Mouse (Mus musculus): ENCODE results near the gene Steap3.
A peak's percentile ranks its signal among the peaks of the same experiment; 100 is the strongest.
"Not testable (repeated sequence)": the region's sequence is repeated elsewhere in the genome, so short reads cannot be mapped to it uniquely, and the experiment has no call there.

The Steap3 gene

DNA sequence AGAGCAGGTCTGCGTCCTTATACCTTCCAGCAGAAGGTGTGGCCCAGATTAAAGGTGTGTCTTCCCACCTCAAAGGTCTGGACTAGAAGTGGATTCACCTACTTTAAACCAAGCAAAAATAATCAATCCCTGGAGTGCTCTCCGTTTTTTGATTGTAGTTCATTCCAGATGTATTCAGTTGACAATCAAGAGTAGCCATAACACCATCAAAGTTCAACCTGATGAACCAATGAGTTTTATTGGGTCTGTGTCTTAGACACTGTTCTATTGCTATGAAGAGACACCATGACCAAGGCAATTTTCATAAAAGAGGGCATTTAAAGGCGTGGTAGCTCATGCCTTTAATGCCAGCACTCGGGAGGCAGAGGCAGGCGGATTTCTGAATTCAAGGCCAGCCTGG lies at the start of gene Steap3:
Gene Steap3 (minus strand): TSS at position 101 of the 400 bp plus-strand sequence.
- DNase-seq: no peak

DNA sequence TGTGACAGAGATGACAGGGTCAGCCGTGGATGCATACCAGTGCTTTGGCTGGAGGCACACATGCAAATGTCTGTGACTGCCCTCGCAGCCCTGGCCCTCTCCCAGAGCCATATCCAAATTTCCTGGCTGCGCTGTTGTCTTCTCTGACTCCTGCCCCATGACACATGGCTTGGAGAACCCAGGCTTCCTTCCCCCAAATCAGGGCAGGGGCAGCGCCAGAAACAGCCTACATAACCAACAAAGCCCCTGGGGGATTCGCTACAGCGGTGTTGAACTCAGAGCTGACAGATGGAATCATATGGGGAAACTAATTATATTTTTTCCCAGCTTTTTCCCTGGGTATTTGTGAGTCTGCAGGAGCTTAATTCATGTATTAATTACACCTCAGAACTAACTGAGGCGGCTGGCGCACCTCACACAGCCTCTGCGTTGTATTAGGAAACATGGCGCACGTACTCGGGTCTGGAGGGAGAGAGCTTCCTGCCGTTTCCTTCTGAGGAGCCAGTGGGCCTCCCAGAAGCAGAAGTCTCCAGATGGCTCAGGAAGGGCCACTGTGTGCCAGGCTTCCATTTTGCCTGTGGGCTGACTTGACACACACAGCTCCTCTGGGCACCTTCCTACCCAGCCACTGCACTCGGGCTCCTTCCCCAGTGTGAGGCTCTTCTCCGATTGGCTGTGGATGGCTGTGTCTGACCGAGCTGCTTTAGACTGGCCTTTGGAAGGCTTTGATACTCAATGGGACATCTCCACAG lies 48.9 kb upstream of the Steap3 start:
- peak in 1 of 2 experiments; percentile 5 for DNase-seq

DNA sequence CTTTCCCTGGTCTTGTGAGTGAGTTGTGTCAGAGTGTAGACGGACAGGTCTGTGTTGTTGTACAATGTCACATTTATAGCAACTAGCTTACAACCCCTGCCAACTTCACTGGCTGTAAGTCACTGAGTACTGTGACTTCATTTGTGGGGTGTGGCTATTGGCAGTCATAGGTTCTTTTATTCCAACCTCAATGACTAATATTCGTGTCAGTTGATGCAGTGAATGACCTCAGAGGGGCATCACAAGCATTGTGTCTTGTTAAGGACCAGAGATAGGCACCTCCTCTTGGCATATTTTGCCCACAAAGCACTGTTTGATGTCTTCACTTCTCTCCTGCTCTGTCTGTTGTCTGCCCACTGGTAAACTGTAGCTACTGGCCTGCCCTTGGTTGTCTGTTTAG lies 33.3 kb upstream of the Steap3 start:
- DNase-seq: no peak

DNA sequence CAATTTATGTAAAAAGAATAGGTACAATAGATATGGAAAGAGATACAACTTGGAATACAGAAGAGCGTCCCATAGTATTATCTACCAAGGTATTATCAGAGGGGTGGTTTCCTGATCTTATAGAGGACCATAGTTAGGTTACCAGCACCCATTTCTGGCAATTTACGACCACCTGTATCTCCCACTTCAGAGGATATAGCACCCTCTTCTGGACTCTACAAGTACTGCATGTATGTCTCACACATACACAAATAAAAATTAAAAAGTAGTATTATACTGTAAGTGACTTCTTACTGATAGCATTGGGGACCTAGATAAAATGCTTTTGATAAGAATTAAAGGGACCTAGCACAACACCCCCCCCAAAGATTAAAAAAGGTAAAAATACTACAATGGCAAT lies 24.4 kb upstream of the Steap3 start:
- no peak for DNase-seq

DNA sequence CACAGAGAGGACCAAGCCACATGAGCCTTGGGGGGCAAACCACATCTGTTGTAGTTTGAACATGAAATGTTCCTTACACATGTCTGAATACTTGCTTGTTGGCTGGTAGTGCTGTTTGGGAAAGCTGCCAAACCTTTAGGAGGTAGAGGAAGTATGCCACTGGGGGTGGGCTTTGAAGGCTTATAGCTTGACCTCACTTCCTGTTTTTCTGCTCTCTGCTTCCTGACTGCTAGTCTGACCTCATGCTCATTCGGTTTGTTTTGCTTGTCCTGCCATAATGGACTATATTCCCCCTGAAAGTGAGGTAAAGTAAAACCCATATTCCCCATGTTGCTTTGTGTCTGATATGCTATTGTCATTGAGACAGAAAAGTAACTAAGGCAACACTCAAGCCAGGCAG lies 21.3 kb upstream of the Steap3 start:
- DNase-seq: no peak

DNA sequence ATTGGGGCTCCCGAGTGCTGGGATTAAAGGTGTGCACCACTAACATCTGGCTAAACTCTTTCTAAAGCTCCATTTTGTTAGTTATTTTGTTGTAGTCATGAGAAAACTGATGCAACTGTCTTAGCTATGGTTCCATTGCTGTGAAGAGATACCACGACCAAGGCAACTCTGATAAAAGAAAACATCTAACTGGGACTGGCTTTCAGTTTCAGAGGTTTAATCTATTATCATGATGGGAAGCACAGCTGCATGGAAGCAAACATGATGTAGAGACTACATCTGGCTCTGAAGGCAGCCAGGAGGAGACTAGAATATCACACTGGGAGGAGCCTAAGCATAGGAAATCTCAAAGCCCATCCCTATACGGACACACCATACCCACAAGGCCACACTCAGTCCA lies 19.2 kb upstream of the Steap3 start:
- DNase-seq: no peak

DNA sequence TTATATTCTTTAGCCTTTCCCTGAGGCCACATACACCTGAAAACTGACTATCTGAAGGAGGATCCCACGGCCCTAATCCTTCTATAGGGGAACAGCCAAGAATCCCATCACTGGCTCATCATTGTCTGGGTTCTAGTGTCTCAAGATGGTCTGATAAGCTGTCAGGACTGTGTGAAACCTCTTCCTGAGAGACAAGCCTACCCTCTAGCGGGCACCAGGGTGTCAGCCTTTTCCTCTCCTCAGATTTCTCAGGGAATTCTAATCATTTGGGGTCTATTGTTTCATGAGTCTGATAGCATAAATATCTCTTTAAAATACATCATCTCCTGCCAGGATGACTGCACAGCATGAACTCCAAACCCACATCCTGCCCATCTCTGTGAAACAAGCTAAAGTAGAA lies 17.3 kb upstream of the Steap3 start:
- no peak for DNase-seq

DNA sequence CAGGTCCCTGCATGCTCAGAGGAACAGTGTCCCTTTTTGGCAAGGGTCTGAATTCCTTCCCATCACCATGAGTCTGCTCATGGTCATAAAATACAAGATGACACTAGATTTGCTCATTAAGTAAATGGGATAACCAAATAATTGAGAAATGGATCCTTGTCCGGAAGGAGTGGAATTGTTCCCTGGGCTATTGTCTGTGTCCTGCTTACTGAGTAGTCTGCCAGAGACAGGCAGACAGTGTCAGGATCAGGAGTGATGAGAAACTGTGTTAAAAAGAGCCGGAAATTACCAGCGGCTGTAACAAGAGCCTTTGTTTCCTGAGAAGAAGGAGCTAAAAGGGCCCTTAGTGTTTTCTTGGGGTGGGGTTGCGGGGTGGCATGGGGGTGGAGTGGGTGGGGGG lies 15.2 kb upstream of the Steap3 start:
- DNase-seq: no peak

DNA sequence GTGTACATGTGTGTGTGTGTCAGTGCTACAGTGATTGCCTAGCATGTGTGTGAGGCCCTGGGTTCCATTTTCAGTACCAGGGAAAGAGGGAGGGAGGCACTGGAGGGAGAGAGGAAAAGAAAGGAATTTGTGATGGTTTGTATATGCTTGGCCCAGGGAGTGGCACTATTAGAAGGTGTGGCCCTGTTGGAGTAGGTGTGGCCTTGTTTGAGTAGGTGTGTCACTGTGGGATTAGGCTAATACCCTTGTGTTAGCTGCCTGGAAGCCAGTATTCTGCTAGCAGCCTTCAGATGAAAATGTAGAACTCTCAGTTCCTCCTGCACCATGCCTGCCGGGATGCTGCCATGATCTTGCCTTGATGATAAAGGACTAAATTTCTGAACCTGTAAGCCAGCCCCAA lies 3.6 kb upstream of the Steap3 start:
- not testable (repeated sequence) for DNase-seq

DNA sequence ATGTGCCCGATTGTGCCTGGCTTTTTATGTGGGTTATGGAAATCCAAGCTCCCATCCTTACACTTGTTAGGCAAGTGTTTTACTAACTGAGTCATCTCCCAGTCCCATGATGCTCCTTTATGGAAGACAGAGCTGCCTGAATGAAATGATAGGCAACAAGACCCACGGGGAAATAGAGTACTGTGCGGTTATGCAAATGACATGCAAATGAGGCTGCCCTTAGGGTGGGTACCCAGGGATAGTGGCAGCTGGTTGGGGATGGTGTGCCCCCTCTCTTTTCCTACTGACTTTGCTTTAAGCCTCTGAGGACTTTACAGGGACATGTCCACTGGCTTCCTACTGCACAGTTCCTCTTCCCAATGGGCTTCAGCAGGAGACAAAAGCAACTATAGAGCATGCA lies 2.7 kb upstream of the Steap3 start:
- DNase-seq: no peak

DNA sequence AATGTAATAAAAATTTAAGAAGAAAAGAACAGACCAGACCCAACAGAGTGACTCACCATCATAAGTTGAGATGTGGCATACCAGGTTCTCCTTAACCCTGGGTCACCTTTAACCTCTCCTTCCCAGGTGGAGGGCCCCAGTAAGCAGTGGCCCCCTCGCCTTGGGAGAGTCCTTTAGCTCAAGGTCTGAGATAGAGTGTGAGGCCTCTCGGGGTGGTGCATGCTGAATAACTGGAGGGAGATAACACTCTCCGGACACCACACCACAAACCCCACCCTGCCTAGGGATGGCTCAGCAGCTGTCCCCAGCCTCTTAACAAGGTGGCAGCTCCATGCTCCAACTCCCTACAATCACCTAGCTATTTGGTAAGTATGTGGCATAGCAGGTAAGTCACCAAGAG lies 1.6 kb downstream of the Steap3 start:
- no peak for DNase-seq

DNA sequence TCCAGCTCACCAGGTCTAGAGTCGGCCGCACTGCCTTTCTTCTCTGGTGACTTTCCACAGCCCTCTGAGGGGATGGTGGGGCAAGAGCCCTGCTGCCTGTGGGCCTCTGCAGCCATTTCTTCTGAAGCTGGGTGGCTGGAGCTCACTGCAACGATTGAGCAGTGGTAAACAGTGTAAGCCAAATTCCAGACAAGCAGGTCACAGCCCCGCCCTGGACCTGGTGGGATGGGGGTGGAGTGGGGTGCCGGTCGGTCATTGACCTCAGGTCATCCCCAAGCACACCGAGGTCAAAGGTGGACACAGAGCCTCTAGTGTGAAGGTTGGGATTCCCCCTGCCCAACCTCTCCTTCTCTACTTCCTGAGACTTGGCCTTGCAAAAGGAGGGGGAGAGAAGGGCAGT lies 2.4 kb downstream of the Steap3 start:
- DNase-seq: no peak

DNA sequence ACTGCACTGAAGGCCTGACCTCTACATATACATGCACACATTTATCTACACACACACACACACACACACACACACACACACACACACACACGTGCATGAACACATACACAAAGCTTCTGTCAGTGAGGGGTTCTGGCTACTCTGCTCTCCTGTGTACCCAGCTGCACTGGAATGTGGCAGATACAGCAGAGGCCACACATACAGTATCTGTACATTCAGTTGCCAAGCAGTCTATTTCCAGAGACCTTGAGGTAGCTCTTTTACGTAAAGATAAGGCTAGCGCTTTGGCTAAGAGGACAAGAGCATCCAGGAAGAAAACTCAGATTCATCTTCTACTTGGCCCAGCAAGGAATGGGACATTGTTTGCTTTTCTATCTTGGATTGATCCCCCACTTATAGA lies 4.9 kb downstream of the Steap3 start:
- no peak for DNase-seq

DNA sequence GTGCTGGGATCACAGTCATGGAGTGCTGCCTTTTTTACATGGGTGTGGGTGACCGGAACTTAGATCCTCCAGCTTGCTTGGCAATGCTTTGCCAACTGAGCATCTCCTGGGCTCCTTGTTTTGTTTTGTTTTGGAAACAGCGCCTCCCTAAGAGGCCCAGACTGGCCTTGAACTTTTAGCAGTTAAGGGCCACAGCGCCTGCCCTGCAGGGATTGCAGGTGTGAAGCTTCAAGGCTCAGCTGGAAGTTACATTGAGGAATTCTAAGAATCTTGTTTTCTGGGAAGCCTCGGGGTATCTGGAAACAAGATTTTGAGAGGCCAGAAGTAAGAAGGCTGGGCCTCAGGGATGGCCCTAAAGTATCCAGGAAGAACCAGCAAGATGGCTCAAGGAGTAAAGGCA lies 6.0 kb downstream of the Steap3 start:
- DNase-seq: no peak

DNA sequence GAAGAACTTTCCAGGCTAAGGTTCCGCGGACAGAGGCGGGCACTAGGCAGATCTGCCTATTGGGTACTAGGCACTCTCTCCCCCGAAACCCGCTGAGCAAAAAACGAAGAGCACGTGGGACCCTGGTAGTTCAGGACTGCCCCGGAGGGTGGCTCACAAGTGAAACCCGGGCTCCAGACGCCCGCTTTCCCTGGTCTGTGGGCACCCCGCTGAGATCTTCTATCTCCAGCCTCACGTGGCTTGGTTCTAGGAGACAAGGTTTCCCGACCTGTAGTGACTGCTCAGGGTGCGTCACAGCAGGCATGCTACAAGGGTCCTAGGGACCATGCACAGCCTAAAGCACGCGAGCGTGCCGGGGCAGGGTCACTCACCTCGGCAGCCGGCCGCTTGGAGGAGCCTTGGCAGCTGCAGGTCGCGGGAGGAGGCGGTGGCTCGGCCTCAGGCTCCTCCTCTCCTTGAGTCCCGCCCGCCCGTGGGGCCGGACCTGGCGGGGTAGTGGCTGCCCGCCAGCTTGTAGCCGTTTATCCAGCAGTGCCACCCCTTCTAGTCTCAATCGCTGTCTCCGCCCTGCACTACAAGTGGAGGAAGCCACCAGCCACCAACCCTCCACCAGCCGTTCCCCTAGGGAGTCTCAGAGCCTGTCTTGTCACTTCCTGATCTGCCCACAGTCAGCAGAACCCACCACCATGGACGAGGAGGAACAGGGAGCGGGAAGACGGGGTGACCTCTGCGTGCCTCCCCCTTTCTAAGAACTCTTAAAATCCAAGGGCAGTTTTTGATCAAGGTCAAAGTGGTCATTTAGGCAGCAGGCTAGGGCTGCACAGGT lies 7.4 kb downstream of the Steap3 start:
- DNase-seq: peak; percentile 40 to 45

DNA sequence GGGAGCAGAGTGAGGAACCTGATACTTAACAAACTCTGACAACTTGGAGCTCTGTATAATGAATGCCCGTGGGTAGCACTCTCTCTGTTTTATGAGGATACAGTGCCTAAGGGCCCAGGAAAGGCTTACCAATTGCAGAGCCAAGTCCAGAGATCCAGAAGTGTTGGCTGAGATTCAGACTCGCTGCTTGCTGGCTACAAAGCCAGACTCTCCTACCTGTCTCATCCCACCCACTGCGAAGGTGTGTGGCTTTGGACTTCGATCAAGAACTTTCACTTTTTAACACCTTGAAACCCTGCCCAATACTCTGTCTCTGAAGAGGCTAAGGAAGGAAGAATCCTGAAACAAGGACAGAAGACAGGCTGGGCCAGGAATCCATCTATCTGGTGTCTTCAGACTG lies 9.3 kb downstream of the Steap3 start:
- DNase-seq: no peak

DNA sequence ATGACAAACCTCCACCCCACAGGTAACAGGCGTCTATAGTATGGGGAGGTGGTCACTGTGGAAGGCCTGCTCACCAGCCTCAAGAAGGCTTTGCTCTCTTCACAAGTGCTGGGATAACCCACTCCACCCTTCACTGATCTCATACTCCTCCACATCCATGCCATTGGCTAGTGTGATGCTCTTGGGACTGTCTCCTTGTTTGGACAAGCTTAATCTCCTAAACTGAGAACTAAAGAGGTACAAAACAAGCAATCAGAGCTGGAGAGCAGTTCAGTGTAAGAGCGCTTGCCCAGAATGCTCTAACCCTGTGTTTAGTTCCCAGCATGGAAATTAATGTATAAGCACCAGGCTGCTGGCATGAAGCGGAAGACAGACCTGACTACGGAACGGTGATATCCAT lies 11.3 kb downstream of the Steap3 start:
- DNase-seq: no peak

DNA sequence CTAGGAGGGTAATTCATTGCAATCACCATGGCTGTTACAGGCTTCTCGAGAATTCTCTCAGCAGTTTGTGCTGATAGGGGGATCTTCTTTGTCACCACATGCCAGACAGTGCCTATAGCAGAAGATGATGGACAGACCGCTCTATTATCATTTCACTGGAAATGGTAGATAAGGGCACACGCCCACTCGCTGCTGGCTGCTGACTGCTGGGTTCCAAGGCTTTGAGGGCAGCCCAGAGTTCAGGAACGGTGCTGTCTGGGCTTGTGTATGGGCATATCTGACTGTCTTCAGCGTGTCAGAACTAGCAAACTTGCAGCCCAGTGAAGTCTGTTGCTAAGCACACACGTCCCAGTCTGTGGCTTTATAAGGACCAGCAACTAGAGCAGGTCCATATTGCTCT lies 13.3 kb downstream of the Steap3 start:
- no peak for DNase-seq

DNA sequence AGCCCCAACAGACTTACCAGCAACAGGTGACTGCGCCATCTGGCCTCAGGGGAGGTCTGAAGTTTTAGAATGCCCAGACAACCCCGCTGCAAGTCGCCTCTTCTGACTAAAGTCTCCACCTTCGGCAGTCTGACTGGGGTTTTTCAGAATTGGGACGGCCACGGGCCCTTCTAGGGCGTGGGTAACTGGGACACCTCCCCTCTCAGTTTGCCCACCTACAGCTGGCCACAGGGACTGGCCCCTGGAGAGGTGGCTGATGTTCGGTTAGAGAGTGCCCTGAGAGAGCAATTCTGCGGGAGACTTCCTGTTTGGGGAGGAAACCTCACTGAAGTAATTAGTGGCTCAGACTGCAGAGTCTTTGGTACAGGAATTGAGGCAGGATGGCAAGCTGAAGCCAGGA lies 13.8 kb downstream of the Steap3 start:
- no peak for DNase-seq

DNA sequence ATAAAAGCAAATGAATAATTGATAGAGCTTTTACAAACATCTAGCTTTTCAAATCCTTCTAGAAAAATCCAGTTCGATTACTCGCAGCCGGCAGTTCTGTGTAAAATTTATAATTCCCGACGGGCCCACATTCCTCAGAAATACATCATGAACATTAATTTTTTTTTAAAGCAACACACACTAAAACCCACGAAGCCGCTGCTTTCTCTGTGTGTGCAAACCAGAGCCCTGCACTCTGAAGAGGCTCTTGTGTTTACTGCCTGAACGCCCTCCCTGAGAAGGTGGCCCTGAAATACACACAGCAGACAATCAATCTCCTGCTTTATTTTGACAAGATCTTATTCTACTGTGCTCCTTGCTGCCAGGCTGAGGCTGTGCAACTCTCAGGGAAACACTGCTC lies 14.3 kb downstream of the Steap3 start:
- DNase-seq: no peak

DNA sequence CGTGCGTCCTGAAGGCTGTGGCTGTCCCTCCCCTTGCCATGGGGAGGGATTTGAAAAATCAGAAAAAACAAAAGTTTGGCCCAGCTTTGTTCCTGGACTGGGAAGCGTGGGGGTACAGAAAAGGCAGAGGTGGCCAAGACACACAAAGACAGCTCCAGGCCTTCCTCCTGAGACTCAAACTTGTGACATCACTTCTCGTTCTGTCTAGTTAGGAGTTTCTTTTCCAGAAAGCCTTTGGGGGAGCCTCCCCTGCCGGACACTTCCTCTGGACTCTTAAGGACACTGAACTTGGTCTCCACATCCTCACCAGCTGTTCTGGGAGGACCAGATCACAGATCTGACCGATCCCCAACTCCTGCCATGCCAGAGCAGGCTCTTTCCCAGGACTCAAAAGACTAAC lies 18.8 kb downstream of the Steap3 start:
- DNase-seq: no peak

DNA sequence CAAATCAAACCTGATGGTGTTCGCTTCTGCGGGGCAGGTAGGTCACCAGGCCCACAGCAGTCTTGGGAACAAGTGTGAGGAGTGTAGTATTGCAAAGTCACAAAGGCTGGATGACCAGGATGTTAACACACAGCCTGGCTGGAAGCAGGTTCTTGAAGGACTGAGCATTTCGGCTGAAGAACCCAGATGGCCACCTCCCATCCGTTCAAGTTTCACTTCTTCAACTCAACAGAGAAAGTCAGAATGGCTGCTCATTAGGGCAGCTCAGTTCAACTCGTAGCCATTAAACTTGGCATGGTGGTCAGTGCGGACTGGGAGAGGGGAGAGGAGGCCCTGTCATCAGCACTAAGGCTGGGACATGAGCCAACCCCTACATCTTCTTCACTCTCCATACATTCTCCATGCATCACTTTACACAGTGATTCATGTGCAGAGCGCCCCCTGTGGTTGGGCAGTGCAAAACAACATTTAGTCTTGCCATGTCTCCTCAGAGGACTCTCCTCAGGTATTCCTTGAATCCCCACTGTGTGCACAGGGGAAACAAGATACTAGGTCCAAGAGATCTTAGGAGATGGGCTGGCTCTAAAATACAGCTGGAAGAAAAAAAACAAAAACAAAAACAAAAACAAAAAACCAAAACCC lies 19.9 kb downstream of the Steap3 start:
- no peak for DNase-seq

DNA sequence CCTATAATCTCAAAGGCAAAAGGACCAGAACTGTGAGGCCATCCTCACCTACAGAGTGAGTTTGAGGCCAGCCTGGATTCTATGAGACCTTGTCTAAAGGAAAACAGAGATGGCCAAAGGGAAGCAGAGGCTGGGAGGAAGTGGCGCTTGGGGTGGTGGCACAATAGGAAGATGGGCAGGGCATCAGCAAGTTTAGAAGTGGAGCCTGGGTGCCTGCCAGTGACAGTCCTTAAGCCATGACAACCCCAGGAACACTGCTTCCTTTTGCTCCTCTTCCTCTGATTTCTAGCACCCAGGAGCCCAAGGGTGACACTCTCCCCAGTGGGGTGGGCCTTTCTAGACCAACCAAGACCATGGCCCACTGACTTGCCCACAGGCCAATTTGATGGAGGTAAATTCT lies 21.3 kb downstream of the Steap3 start:
- no peak for DNase-seq

DNA sequence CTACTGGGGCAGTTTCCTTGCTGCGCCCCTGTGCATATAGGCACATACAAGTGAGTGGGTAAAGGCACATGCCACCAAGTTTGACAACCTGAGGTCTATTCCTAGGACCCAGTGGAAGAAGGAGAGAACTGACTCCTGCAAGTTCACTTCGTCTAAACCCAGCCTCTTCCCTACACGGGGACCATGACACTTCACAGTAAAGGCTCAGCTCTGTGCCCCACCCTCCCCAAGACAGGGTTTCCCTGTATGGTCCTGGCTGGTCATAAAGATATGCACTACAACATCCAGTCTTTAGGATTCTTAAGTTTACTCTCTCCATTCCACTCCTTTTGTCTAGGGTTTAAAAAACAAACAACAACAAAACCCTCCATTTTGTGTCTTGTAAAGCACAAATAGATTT lies 21.9 kb downstream of the Steap3 start:
- no peak for DNase-seq

Measured in cerebellum, adult 18-20 months (tissue).